Mouse (Mus musculus) gastrocnemius, postnatal 36 days (tissue): ENCODE measurements around the gene Mrpl33. TPM values are rescaled to one million over a fixed set of nuclear protein-coding genes. Genes with fewer than 3 reads are reported as not detected.
"Not testable (repeated sequence)": the region's sequence is repeated elsewhere in the genome, so short reads cannot be mapped to it uniquely, and the experiment has no call there.

Source experiments
- DNase-seq, 2 experiments: peaks; one replicate each; pipeline ENCODE4 v3.0.0; 2022
- intact Hi-C: fragments of 180-260 bp; cut with DNase I; formaldehyde crosslinking; loops from one replicate; pipeline ENCODE4 v1.15.1; 2025
- total RNA-seq, 2 experiments: library from RNA; stranded (reverse); gene quantifications; 2 replicates each; pipeline ENCODE4 v1.2.3; 2021

Gene Mrpl33
- total RNA-seq, 2 experiments from 2014 or later: 233 to 261 TPM

- intact Hi-C loops: no loop called here
- peak in 1 of 2 experiments; percentile 22 for DNase-seq
Observed at GRCm38 (mm10) chr5:31630064-31630463, 33.3 kb downstream of the Mrpl33 start.

GRCm38 (mm10) chr5:31631169-31631568 lies 34.4 kb downstream of the Mrpl33 start:
- DNase-seq, intact Hi-C loops: not testable (repeated sequence)

- intact Hi-C loops: no loop called here
- DNase-seq: no peak
Observed at GRCm38 (mm10) chr5:31634161-31634560, 37.4 kb downstream of the Mrpl33 start.

GRCm38 (mm10) chr5:31634679-31635078 lies 37.9 kb downstream of the Mrpl33 start:
- DNase-seq: no peak

GRCm38 (mm10) chr5:31636636-31637253 lies 40.0 kb downstream of the Mrpl33 start:
- intact Hi-C loops: no loop called here
- DNase-seq: no peak

More at GRCm38 (mm10) chr5:31634679-31635078, 37.9 kb downstream of the Mrpl33 start:
- intact Hi-C loops: no loop called here

- no peak for DNase-seq
- intact Hi-C loops: no loop called here
Observed at GRCm38 (mm10) chr5:31640542-31640941, 43.8 kb downstream of the Mrpl33 start.

GRCm38 (mm10) chr5:31642300-31642699 lies 45.6 kb downstream of the Mrpl33 start:
- intact Hi-C loops: no loop called here
- no peak for DNase-seq

GRCm38 (mm10) chr5:31644272-31644671 lies 47.5 kb downstream of the Mrpl33 start:
- intact Hi-C loops: no loop called here

GRCm38 (mm10) chr5:31644847-31645246 lies 48.1 kb downstream of the Mrpl33 start:
- intact Hi-C loops: no loop called here
- DNase-seq: no peak

More at GRCm38 (mm10) chr5:31644272-31644671, 47.5 kb downstream of the Mrpl33 start:
- no peak for DNase-seq

GRCm38 (mm10) chr5:31645798-31646197 lies 49.1 kb downstream of the Mrpl33 start:
- intact Hi-C loops: no loop called here
- no peak for DNase-seq

GRCm38 (mm10) chr5:31646574-31646973 lies 49.8 kb downstream of the Mrpl33 start:
- intact Hi-C loops: no loop called here
- no peak for DNase-seq

- intact Hi-C loops: no loop called here
- no peak for DNase-seq
Observed at GRCm38 (mm10) chr5:31647327-31647726, 50.6 kb downstream of the Mrpl33 start.

- no peak for DNase-seq
- intact Hi-C loops: no loop called here
Observed at GRCm38 (mm10) chr5:31650518-31651288, 54.0 kb downstream of the Mrpl33 start.

- intact Hi-C loops: no loop called here
- DNase-seq: no peak
Observed at GRCm38 (mm10) chr5:31655688-31656190, 59.0 kb downstream of the Mrpl33 start.

GRCm38 (mm10) chr5:31666176-31666575 lies 69.4 kb downstream of the Mrpl33 start:
- DNase-seq: peak in 1 of 2 experiments; percentile 27
- intact Hi-C loops: no loop called here

GRCm38 (mm10) chr5:31668325-31668968 lies 71.7 kb downstream of the Mrpl33 start:
- intact Hi-C loops: no loop called here
- no peak for DNase-seq

- intact Hi-C loops: no loop called here
- no peak for DNase-seq
Observed at GRCm38 (mm10) chr5:31669984-31670383, 73.2 kb downstream of the Mrpl33 start.

- no peak for DNase-seq
- intact Hi-C loops: no loop called here
Observed at GRCm38 (mm10) chr5:31671137-31671536, 74.4 kb downstream of the Mrpl33 start.

GRCm38 (mm10) chr5:31673431-31673830 lies 76.7 kb downstream of the Mrpl33 start:
- no peak for DNase-seq
- intact Hi-C loops: no loop called here

- DNase-seq: no peak
- intact Hi-C loops: no loop called here
Observed at GRCm38 (mm10) chr5:31678000-31678399, 81.3 kb downstream of the Mrpl33 start.

GRCm38 (mm10) chr5:31680183-31680582 lies 83.4 kb downstream of the Mrpl33 start:
- intact Hi-C loops: no loop called here
- no peak for DNase-seq
